Mouse (Mus musculus) olfactory bulb, adult 2 months (tissue): ENCODE data around the gene Snx5.

ENCODE experiments used
- CTCF ChIP-seq: fragments of 200-500 bp; IDR thresholded peaks from 2 replicates; pipeline ENCODE4 v1.5.1; 2012; ENCODE audit warnings: low read depth, mild to moderate bottlenecking, low read length, moderate library complexity; ENCODE audit not compliant: insufficient read depth
- POLR2A ChIP-seq: fragments of 200-500 bp; IDR thresholded peaks from 2 replicates; pipeline ENCODE4 v1.6.1; 2012; ENCODE audit warnings: mild to moderate bottlenecking, low read depth, low read length, moderate library complexity; ENCODE audit not compliant: insufficient read depth

GRCm38 (mm10) chr2:144215195-144215594, 55.5 kb downstream of the Snx5 start:
- TF ChIP-seq CTCF = no peak
- TF ChIP-seq POLR2A = no peak
